Mouse (Mus musculus) embryonic facial prominence, embryonic 14.5 days (tissue): Measurements from ENCODE around the gene Gstt4. TPM values are rescaled to one million over a fixed set of nuclear protein-coding genes. Genes with fewer than 3 reads are reported as not detected.

Source experiments
- polyA plus RNA-seq: library from polyadenylated mRNA; unstranded; fragments of >200 nt; fragmentation: Nextera tagmentation; extraction: Ambion mirVana; gene quantifications from 2 replicates; pipeline ENCODE4 v1.2.1, GENCODE M21; 2014

Gene Gstt4
- polyA plus RNA-seq, 1 experiment from 2014 or later = not detected

Other genes starting within 250 kb of the Gstt4 start
- 3.1 and 3.9 TPM in 2 replicates for gene Ggt5, start 233.2 kb downstream of the Gstt4 start, polyA plus RNA-seq
- gene Susd2, start 178.5 kb downstream of the Gstt4 start, polyA plus RNA-seq = 7.1 and 7.4 TPM in 2 replicates
- gene Cabin1, start 58.2 kb downstream of the Gstt4 start, polyA plus RNA-seq = 23.5 and 36.0 TPM in 2 replicates
- gene Ddt, start 49.1 kb downstream of the Gstt4 start, polyA plus RNA-seq = 60.7 and 65.7 TPM in 2 replicates
- 0.51 TPM in 1 of 2 replicates, not detected in the other for gene Gm20441, start 41.6 kb downstream of the Gstt4 start, polyA plus RNA-seq
- gene Gstt3, start 41.1 kb downstream of the Gstt4 start, polyA plus RNA-seq = 19.9 and 22.5 TPM in 2 replicates
- 16.0 and 18.4 TPM in 2 replicates for gene Gstt1, start 24.0 kb downstream of the Gstt4 start, polyA plus RNA-seq
- gene Gstt2, start 14.9 kb upstream of the Gstt4 start, polyA plus RNA-seq = 9.7 and 12.9 TPM in 2 replicates
- gene Mif, start 37.7 kb upstream of the Gstt4 start, polyA plus RNA-seq = 1,291 and 1,408 TPM in 2 replicates
- gene Derl3, start 70.9 kb upstream of the Gstt4 start, polyA plus RNA-seq = 1.9 and 2.1 TPM in 2 replicates
- 150 and 173 TPM in 2 replicates for gene Smarcb1, start 99.1 kb upstream of the Gstt4 start, polyA plus RNA-seq
- gene Chchd10, start 110.6 kb upstream of the Gstt4 start, polyA plus RNA-seq = 28.3 and 53.3 TPM in 2 replicates
- 53.6 and 72.3 TPM in 2 replicates for gene Mmp11, start 114.0 kb upstream of the Gstt4 start, polyA plus RNA-seq
- 0.24 TPM in 1 of 2 replicates, not detected in the other for gene Gm867, start 118.1 kb upstream of the Gstt4 start, polyA plus RNA-seq
- 1.1 and 1.4 TPM in 2 replicates for gene Vpreb3, start 120.5 kb upstream of the Gstt4 start, polyA plus RNA-seq
- gene Gm5134, start 132.0 kb upstream of the Gstt4 start, polyA plus RNA-seq = 0.07 and 0.17 TPM in 2 replicates
- gene Zfp280b, start 210.1 kb upstream of the Gstt4 start, polyA plus RNA-seq = 17.8 and 18.7 TPM in 2 replicates